Mouse (Mus musculus) kidney, adult 8-10 months (tissue): ENCODE data around the gene Apobr.

ENCODE experiments used
- DNase-seq, 2 experiments: peaks; one replicate each; pipeline ENCODE4 v3.0.0; 2022

Gene Apobr

DNA sequence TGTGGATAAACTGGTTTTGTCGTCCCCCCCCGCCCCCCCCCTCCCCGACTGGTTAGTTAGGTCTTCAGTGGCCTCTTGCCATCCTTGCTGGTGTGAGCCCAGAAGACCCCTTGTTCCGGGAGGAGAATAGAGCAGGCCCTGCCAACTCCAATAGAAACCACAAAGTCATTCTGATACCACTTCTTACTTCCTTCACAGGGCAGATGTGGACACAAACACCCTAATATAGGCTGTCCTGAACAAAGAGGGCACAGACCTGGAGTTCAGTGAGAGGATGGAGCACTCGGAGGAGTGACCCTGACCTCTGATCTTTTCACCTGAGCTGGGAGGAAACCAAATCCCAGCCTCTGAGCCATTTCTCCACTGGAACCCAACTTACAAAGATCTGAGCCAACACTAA is 17.2 kb downstream of the Apobr start:
- DNase-seq = no peak

DNA sequence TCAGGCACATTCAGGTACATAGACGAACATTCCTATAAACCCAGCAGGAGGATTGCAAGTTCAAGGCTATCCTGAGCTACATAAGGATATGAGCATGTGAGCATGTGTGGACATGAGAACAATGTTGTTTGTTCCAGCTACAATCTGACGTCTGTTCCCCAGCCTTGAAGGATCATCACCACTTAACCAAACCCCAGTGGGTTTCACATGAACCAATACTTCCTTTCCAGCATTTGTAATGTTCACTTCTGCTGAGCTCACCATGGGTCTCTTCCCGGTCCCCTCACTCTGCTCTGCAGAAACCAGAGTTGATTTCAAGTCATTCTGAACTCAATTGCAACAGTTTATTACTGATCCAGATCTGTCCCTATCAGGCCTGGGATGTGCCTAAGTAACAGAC is 17.9 kb downstream of the Apobr start:
- no peak for DNase-seq

DNA sequence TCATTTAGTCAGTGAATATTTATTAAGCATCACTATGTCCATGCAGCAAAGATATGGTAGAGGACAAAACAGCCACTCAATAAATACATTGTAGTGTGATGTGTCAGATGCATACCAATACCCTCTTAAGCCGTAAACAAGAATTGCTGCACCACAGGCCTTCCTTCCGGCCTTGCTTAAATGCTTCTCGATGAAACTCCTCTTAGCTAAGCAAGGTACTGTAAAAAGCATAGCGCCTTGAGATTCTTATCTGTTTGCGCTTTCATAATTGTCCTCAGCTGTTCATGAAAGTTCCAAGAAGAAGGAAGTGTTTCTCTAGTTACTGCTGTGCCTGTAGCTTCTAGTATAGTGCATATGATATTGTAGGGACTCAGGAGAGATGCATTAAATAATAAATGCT is 21.9 kb downstream of the Apobr start:
- DNase-seq = no peak

- DNase-seq = no peak
Observed at GRCm38 (mm10) chr7:126607064-126607463, 22.3 kb downstream of the Apobr start.

DNA sequence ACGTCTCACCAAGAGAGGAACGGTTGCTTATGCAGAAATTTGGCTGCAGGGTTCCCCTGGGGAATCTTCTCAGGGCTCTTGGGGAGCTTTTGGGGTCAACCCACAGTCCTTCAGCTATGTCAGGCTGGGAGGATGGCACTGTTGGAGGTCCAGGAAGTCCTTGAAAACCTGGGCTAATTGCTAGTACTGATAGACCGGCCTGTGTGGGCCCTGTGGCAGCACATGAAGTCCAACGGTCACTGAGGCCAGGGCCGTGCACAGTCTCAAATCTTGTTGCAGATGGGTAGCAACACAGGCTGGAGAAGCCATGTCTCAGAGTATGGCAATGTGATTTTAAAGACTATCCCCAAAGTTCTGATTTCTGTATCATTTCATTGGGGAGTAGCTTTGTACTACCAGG is 23.1 kb downstream of the Apobr start:
- no peak for DNase-seq

DNA sequence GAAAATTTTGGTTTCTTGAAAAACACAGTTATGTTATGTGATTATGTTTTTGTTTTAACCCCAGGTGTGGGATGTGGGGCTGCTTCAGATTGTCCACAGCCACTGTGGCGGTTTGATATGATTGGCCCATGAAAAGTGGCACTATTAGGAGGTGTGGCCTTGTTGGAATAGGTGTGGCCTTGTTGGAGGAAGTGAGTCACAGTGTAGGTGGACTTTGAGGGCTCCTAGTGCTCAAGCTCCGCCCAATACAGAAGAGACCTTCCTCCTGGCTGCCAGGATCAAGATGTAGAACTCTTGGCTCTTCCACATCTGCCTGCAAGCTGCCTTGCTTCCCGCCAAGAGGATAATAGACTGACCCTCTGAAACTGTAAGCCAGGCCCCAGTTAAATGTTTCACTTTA is 28.0 kb downstream of the Apobr start:
- DNase-seq = no peak

DNA sequence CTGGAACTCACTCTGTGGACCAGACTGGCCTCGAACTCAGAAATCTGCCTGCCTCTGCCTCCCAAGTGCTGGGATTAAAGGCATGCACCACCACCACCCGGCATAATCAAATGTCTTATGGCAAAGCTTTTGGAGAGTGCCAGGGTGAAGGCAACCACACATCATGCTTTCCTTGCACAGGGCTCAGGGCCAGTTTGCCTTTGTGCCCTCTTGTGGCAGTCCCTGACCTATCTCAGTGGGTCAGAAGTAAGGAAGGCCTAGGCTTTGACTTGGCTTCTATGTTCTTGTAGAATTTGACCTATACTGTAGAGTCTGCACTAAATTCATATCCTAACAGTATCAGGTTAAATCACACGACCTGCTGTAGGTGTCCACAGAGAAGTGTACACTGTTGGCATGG is 32.0 kb downstream of the Apobr start:
- no peak for DNase-seq

- DNase-seq = no peak
Observed at GRCm38 (mm10) chr7:126619559-126620275, 35.0 kb downstream of the Apobr start.

- no peak for DNase-seq
Observed at GRCm38 (mm10) chr7:126621452-126622359, 37.0 kb downstream of the Apobr start.

DNA sequence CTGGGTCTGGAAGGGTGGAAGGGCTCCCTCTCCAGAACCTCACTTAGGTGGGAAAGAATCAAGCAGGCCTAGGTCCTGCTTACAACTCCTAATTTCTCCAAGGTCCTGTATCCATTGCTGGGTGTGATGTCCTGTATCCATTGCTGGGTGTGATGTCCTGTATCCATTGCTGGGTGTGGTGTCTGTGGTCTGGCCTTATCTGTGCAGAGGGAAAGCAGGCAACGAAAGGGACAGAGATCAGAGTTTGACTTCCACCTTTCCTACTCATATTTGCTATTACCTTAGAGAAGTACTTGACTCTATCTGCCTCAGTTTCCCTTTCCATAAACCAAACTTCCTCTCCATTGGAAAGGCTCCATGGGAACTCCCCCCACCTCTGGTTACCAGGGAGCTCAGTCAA is 38.6 kb downstream of the Apobr start:
- DNase-seq = no peak

GRCm38 (mm10) chr7:126624774-126625173 is 40.0 kb downstream of the Apobr start:
- DNase-seq = no peak

GRCm38 (mm10) chr7:126625369-126625768 is 40.6 kb downstream of the Apobr start:
- peak; percentile 50 to 72 for DNase-seq

DNA sequence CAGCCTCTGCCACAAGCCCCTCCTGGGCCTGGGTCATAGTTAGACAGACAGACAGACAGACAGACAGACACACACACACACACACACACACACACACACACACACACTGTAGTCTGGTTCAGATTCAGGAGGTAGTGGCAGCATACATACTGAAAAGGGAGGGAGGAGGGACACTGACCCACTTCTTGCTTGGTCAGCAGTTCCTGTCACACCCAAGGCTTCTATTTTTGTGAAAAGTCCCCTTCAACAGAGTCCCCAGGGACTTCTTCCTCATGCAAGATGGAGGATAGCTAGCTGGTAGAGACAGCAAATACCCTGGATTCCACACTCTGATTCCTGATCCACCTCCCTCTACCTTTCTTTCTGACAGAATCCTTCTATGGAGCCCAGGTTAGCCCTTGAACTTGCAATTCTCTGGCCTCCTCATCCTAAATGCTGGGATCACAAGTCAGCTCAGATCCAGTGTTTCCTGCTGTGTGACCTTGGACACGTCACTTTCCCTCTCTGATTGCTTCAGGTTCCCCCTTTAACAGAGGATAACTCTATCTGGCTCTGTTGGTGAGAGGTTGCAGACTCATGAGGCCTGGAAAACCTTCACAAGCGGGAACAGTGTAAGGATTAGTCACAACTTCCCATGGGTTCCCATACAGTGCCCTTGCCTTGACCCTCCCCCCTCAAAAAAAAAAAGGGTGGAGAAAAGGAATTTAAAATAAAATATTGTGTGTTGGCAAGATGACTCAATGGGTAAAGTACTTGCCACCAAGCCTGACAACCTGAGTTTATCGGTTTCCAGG is 41.3 kb downstream of the Apobr start:
- DNase-seq = no peak

- no peak for DNase-seq
Observed at GRCm38 (mm10) chr7:126628111-126628510, 43.4 kb downstream of the Apobr start.

DNA sequence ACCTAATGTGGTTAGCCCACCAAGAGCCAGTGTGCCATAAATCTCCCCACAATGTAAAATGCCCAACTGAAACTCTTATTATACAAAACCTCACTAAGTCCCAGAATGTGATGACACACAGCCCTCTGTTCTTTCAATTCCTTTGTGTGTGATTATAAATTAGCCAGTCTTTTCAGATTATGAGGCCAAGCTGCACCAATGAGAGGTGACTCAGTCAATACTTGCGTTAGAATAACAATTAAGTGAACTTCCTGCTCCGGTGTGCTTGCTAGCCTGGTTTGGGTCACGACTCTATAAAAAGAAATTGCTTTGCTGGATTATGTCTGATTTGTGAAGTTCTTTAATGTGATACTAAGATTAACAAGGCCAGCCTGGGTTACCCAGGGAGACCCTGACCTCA is 45.2 kb downstream of the Apobr start:
- DNase-seq = no peak

- DNase-seq = no peak
Observed at GRCm38 (mm10) chr7:126630824-126631518, 46.2 kb downstream of the Apobr start, which contains the start of gene Nupr1. Gene Nupr1, minus strand, starts transcription at chr7:126630861.

- no peak for DNase-seq
Observed at GRCm38 (mm10) chr7:126632478-126632877, 47.7 kb downstream of the Apobr start.

DNA sequence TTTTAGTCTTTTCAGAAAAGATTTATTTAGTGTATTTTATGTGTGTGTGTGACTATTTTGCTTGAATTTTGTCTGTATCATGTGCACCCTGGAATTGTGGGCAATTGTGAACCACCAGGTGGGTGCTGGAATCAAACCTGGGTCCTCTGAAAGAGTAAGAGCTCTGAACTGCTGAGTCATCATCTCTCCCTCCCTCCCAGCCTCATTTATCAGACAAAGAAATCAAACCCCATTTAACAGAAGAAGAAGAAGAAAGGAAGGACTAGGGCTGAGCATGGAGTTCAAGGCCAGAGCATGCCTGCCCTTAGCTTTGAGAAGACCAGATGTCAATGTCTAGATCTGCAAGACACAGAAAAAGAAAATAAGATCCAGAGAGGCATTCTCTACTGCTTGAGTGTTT is 50.6 kb downstream of the Apobr start:
- no peak for DNase-seq

- peak; percentile 40 to 48 for DNase-seq
Observed at GRCm38 (mm10) chr7:126636733-126637520, 52.2 kb downstream of the Apobr start.
